Mouse (Mus musculus) adrenal gland, postnatal 36 days (tissue): ENCODE results near the gene Tldc2. TPM values are rescaled to one million over a fixed set of nuclear protein-coding genes. Genes with fewer than 3 reads are reported as not detected.

Experiments
- DNase-seq, 2 experiments: peaks; one replicate each; pipeline ENCODE4 v3.0.0; 2021; ENCODE audit warnings: mixed read lengths in 1 of 2
- total RNA-seq, 2 experiments: library from RNA; stranded (reverse); gene quantifications; 2 replicates each; pipeline ENCODE4 v1.2.3; 2021

The Tldc2 gene
- total RNA-seq, 2 experiments from 2014 or later, result not detected

GRCm38 (mm10) chr2:157060557-157061305 lies 26.1 kb upstream of the Tldc2 start:
- no peak for DNase-seq

GRCm38 (mm10) chr2:157063241-157063700 lies 23.6 kb upstream of the Tldc2 start:
- DNase-seq, result peak in 1 of 2 experiments; percentile 52

DNA sequence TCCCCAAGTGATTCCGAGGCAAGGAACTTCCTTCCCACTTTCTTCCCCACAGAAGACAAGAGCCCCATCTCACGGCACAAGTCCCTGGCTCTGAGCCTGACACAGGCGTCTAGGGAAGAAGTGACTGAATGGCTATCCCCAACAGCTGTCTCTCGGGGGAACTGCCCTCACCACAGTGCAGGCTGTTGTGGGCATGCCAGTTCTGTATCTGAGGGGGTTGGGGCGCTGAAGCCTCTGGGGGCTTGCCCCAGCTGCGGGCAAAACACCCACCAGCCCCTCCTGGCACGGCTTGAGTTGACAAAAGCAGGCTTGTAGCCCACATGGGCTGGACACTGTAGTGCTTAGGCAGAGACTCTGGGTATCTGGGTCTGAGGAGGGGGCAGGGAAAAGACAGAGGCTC lies 22.7 kb upstream of the Tldc2 start:
- DNase-seq, result peak in 1 of 2 experiments; percentile 22

DNA sequence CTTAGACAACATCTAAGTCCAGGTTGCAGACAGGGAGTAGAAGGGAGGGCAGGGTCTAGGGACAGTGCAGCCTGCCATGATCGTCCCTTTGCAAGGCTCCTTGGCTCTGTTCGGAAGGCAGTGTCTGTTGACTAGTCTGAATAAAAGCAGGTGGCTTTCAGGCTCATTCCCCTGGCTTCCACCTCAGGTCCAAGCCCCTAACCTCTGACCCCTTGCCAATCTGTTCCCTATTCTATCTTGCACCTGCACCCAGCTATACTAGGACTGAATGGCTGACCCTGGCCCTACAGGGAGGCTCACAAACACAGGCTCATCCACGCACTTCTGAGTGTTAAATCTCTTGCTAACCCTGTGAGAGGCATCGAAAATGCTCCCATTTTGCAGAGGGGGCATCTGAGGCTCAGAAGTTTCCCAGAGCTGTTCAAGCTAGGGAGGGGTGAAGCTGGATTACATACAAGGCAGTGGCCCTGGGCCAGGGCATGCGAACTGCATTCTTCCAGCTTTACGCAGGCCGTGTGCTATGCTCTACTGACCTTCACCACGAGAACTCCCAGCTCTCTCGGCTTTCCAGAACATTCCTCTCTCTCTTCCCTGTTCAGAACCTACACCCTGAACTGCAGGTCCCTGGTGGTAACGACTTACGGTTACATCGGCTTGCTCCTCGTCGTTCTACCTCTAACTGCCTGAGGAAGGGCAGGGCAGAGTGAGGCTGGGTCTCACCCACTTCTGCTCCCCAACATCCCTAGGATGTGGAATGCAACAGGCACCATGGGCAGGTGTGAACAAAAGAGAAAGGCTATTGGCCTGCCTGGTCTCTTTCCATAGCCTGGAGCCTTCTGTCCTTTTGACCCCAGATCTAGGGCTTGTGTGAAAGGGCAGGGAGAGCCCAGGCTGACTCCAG lies 21.6 kb upstream of the Tldc2 start:
- DNase-seq, result peak; percentile 73 to 78

DNA sequence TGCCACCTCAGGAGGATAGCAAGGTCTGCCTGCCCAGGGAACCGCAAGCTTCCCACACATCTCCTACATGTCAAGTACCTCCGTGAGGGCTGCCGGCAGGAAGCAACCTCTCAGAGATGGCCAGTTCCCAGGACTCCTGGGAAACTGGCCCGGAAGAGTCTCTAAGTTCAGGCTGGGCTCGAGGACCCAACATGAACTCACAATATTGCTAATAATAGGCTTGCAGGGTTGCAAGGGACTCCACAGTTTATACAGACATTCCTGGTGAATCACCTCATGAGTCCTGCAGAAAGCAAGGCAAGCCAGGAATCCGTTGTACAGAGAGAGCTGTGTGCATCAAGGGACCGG lies 21.0 kb upstream of the Tldc2 start:
- peak in 1 of 2 experiments; percentile 37 for DNase-seq

DNA sequence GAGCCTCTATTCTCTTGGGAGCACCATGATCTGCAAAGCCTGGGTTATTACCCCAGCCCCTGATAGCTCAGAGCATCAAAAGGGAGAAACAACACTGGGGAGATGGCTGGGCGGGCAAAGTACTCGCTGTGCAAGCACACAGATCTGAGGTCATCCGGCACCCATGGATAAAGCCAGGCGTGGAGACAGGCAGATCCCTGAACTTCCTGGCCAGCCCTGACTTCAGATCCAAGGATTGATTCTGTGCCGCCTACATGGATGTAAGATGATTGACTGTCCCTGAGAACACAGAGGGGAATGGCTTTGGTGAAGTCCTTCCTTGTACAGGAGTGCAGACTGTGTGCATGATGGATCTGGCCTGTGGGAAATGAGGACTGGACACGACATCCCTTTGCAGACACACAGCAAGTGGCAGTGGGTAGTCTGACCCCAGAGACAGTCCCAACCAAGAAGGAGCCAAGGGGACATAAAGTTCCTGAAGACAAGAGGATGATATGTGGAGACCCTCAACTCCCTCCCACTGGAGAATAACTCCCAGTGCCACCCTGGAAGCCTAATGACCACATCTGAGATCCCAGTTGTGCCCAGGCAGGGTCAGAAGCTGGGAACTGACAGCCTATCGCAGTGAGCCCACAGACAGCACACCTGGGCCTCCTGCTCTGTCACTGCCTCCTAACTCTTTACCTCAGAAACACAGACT lies 20.0 kb upstream of the Tldc2 start:
- peak in 1 of 2 experiments; percentile 20 for DNase-seq

DNA sequence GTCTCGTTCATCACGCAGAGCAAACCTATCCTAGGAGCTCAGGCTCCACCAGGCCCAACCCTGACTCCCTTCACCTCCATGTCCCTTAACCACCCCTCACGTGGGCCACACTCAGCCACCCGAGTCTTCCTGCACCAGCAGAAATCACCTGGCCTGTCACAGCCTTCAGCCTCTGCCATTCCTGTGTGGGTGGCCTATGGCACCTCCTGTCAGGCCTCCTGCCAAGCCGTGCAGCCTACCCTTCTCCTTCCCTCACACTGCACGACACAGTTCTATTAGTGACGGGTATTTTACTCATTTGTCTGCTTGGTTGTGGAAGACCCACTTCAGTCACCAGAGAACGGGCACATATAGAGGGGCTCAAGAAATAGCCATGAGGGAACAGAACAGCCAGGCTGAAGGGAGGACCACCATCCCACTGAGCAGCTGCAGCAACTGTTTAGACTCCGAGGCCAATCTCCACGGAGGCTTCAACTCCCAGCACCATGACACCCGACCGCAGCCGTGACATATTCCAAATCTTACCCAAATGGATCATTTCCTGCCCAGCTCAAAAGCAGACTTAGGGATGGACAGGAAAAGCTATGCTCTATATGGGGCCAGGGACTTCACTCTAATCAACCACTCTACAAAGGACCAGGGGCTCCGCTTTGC lies 18.0 kb upstream of the Tldc2 start:
- DNase-seq, result no peak

DNA sequence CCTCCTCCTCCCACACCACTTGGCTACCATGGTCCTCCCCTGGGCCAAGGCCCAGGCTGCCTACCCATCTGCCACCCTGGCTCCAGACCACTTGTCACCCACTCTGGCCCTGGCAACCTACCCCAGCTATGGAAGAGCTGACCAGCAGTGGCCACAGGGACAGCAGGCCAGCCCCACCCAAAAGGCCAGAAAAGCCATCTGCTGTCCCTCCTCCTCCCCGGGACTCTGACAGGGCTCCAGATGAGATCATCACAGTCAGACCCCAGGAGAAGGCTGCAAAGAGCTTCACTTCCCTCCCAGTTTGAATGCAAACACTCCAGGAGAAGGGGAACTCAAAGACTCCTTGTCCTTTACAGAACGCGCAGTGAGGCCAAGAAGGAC lies 17.5 kb upstream of the Tldc2 start:
- no peak for DNase-seq

- DNase-seq, result no peak
Observed at GRCm38 (mm10) chr2:157069755-157070315, 17.0 kb upstream of the Tldc2 start.

- DNase-seq, result peak; percentile 76 to 80
Observed at GRCm38 (mm10) chr2:157070365-157070764, 16.5 kb upstream of the Tldc2 start.

GRCm38 (mm10) chr2:157071556-157071955 lies 15.3 kb upstream of the Tldc2 start:
- peak; percentile 89 to 92 for DNase-seq

DNA sequence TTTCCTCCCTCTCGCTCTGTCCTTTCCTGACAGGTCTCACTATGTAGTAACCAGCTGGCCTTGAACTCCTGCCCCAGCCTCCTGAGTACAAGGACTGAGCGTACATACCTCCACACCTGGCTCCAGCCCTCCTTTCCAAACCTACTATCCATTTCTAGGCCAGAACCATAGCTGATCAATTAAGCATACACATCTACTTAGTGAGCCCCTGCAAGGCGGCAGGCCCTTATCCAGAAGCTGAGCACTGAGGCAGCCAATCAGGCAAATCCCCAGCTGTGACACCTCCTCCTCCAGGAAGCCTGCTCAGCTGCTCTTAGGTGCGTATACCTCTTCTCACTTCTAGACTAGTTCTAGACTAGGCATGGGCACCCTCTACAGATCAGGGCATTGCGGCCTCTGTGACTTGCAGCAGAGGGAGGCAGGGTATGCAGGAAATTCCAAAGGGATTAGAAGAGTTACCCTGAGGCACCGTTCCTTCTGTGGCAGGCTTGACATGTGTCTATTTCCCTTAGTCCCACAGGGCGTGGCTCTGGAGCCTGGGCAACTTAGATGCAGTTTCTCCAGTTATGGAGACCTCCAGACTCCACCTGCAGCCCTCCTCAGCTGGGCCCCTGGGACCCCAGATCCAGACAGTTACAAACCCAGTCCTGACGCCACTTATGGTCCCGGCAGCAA lies 14.4 kb upstream of the Tldc2 start:
- DNase-seq, result no peak

DNA sequence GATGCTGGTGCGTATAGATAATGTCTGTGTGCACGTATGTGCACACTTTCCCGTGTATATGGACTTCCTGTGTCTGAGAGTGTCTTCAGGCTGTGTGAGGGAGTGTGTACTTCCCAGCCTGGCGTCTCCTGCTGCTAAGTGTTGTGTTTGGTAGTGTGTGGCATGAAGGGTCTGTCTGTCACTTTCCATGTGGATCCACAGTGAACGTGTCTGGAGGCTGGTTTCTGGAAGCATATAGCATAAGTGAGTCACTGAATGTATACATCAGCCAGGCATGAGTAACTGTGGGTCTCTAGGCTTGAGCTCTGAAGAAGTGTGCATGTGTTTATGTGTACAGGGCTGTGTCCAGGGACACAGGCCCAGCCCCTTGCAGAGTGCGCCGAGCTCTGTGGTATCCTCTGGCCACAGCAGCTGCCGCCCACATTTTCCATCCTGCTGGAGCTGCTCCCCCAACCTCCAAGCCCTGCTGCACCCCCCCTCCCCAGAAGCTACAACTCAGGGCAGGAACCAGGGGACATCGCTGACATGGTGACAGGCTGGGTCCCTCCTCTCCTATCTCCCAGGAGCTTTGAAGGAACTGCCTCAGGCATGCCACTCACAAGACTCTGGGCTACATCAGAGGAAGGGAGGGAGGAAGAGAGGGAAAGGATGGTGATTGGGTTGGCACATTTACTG lies 13.3 kb upstream of the Tldc2 start:
- DNase-seq, result no peak

DNA sequence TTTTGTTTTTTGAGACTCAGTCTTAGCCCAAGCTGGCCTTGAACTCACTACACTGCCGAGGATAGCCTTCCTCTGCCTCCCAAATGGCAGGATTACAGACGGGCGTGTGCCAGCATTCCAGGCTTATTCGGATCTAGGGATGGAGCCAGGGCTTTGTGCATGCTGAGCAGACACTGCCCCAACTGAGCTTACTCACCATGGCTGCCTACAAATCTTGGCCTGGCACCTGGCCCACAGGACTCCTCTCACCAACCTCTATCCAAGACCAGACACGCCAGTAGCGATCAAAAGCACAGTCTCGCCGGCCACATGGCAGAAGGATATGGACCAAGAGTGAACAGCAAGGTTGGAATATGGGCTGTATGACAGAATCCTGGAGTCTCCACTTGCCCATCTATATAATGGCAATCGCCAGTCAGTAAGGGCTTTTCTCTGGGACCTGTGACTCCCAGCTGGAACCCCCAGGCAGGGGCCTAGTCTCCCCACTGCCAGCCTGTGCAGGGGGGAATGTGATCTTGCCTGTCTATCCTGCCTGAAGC lies 12.6 kb upstream of the Tldc2 start:
- peak; percentile 85 for DNase-seq

- no peak for DNase-seq
Observed at GRCm38 (mm10) chr2:157074772-157075171, 12.1 kb upstream of the Tldc2 start.

GRCm38 (mm10) chr2:157075226-157075625 lies 11.6 kb upstream of the Tldc2 start:
- DNase-seq, result no peak

DNA sequence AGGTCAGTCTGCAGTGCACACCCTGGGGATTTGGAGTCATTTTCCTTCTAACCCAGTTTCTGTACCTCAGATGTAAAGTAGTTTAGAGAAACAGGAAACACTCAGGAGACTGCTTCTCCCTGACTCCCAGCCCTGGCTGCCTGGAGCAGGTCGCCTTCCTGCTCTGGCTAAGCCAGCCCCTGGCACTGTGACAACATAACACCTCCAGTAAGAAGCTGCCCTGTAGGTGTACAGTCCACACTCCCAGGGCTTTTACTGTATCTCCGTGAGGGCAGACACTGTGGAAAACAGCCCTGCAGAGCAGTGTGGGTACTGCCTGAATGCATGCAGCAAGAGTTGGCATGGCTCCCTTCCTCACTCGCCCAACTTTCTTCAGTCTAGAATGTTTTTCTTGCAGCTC lies 11.2 kb upstream of the Tldc2 start:
- DNase-seq, result peak in 1 of 2 experiments; percentile 57

GRCm38 (mm10) chr2:157076585-157076984 lies 10.3 kb upstream of the Tldc2 start:
- DNase-seq, result no peak

DNA sequence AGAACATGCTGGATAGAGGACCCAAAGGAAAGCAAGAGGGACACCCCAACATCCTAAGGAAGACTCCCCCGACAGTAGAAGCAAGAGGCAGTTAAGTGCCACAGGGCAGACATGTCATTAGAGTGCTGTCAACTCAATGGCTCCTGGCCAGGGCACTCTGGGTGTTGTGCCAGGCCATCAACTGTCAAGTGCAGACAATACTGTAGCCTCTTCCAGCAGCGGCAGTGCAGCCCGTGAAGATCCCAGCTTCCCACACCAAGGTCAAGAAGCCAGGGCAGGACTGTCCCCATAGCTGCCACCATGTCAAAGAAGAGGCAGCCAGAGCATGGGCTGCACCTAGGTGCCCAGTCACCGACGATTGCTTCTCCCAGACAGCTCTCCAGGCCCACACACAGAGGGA lies 9.7 kb upstream of the Tldc2 start:
- peak; percentile 77 to 82 for DNase-seq

GRCm38 (mm10) chr2:157077641-157078058 lies 9.2 kb upstream of the Tldc2 start:
- DNase-seq, result peak; percentile 91
